Mouse (Mus musculus): ENCODE data around the gene Qrich1. TPM values are rescaled to one million over a fixed set of nuclear protein-coding genes. Genes with fewer than 3 reads are reported as not detected.

Gene Qrich1
- total RNA-seq, 1 experiment from 2014 or later, result 126 TPM

- no peak for DNase-seq
Observed at GRCm38 (mm10) chr9:108564131-108564530, 47.5 kb downstream of the Qrich1 start.

- peak; percentile 10 for DNase-seq
Observed at GRCm38 (mm10) chr9:108565881-108566814, 49.5 kb downstream of the Qrich1 start.

- peak; percentile 96 for DNase-seq
Observed at GRCm38 (mm10) chr9:108566815-108567776, 50.5 kb downstream of the Qrich1 start, which contains the start of gene Ndufaf3. Gene Ndufaf3, minus strand, starts transcription at chr9:108567434.

GRCm38 (mm10) chr9:108567931-108568419 lies 51.4 kb downstream of the Qrich1 start:
- peak; percentile 31 for DNase-seq

- DNase-seq, result no peak
Observed at GRCm38 (mm10) chr9:108568511-108568921, 51.9 kb downstream of the Qrich1 start.

- peak; percentile 91 for DNase-seq
Observed at GRCm38 (mm10) chr9:108569381-108570206, 53.0 kb downstream of the Qrich1 start, which contains the start of gene Dalrd3. Gene Dalrd3, plus strand, starts transcription at chr9:108569886.

- DNase-seq, result peak; percentile 86
Observed at GRCm38 (mm10) chr9:108570207-108570896, 53.7 kb downstream of the Qrich1 start.

- no peak for DNase-seq
Observed at GRCm38 (mm10) chr9:108571401-108571973, 54.9 kb downstream of the Qrich1 start.

GRCm38 (mm10) chr9:108572321-108572720 lies 55.7 kb downstream of the Qrich1 start:
- no peak for DNase-seq

GRCm38 (mm10) chr9:108573774-108574690 lies 57.4 kb downstream of the Qrich1 start:
- peak; percentile 62 for DNase-seq

- no peak for DNase-seq
Observed at GRCm38 (mm10) chr9:108574921-108575320, 58.3 kb downstream of the Qrich1 start.

- DNase-seq, result peak; percentile 7
Observed at GRCm38 (mm10) chr9:108575321-108576297, 59.0 kb downstream of the Qrich1 start.

GRCm38 (mm10) chr9:108577025-108577424 lies 60.4 kb downstream of the Qrich1 start:
- no peak for DNase-seq

GRCm38 (mm10) chr9:108577934-108578544 lies 61.4 kb downstream of the Qrich1 start:
- peak; percentile 55 for DNase-seq

GRCm38 (mm10) chr9:108578545-108579343 lies 62.1 kb downstream of the Qrich1 start, which contains the start of gene Wdr6:
Gene Wdr6, minus strand, starts transcription at chr9:108578739.
- peak; percentile 93 for DNase-seq

- peak; percentile 54 for DNase-seq
Observed at GRCm38 (mm10) chr9:108579344-108579690, 62.7 kb downstream of the Qrich1 start.

All from adrenal gland, postnatal 25 days (tissue).